Mouse (Mus musculus) MEL (cell line): ENCODE results near the gene Rab22a. TPM values are rescaled to one million over a fixed set of nuclear protein-coding genes. Genes with fewer than 3 reads are reported as not detected.

ENCODE experiments used
- DNase-seq: peaks from one replicate; pipeline ENCODE4 v3.0.0; 2011; ENCODE audit warnings: low read depth, low spot score
- H3K27ac ChIP-seq: 2 replicates; pipeline ENCODE4 v1.5.1; 2012; ENCODE audit warnings: low read depth, mild to moderate bottlenecking, control low read depth, low read length, moderate library complexity; ENCODE audit not compliant: control insufficient read depth
- H3K27me3 ChIP-seq, 2 experiments: fragments of 150-350 bp in 1 of 2; sonication (generic) in 1 of 2; 2 replicates each; pipeline ENCODE4 v1.6.1; 2012; ENCODE audit warnings: low read length in 2 of 2, mild to moderate bottlenecking in 2 of 2, improper control_type of control experiment in 1 of 2, moderate library complexity in 1 of 2; ENCODE audit not compliant: insufficient read depth in 2 of 2, control insufficient read depth in 1 of 2
- H3K36me3 ChIP-seq, 2 experiments: 2 replicates each; pipeline ENCODE4 v1.6.1; 2012 to 2014; ENCODE audit warnings: low read length in 2 of 2, improper control_type of control experiment in 1 of 2, inconsistent platforms in 1 of 2, mild to moderate bottlenecking in 1 of 2; ENCODE audit not compliant: insufficient read depth in 2 of 2, control insufficient read depth in 1 of 2
- H3K4me1 ChIP-seq, 2 experiments: fragments of 150-350 bp in 1 of 2; sonication (generic) in 1 of 2; 2 replicates each; pipeline ENCODE4 v1.6.1; 2012; ENCODE audit warnings: low read length in 2 of 2, improper control_type of control experiment in 1 of 2, mild to moderate bottlenecking in 1 of 2; ENCODE audit not compliant: insufficient read depth in 2 of 2, control insufficient read depth in 1 of 2
- H3K4me3 ChIP-seq, 2 experiments: fragments of 150-350 bp in 1 of 2; sonication (generic) in 1 of 2; 2 replicates each; pipeline ENCODE4 v1.5.1; 2012; ENCODE audit warnings: low read depth in 2 of 2, low read length in 2 of 2, mild to moderate bottlenecking in 2 of 2, moderate library complexity in 2 of 2, control low read depth in 1 of 2, improper control_type of control experiment in 1 of 2; ENCODE audit not compliant: control insufficient read depth in 1 of 2, insufficient read depth in 1 of 2
- H3K79me2 ChIP-seq: 2 replicates; pipeline ENCODE4 v1.6.1; 2012; ENCODE audit warnings: mild to moderate bottlenecking, low read length, moderate library complexity; ENCODE audit not compliant: control insufficient read depth, poor library complexity, insufficient read depth
- H3K9ac ChIP-seq: 2 replicates; pipeline ENCODE4 v1.6.1; 2012; ENCODE audit warnings: low read depth, mild to moderate bottlenecking, control low read depth, low read length, moderate library complexity; ENCODE audit not compliant: control insufficient read depth, poor library complexity, severe bottlenecking
- H3K9me3 ChIP-seq: fragments of 150-350 bp; sonication (generic); replicated peaks from 2 replicates; pipeline ENCODE4 v1.6.1; 2012; ENCODE audit warnings: mild to moderate bottlenecking, low read length, improper control_type of control experiment, moderate library complexity; ENCODE audit not compliant: insufficient read depth
- BHLHE40 ChIP-seq: IDR thresholded peaks from 2 replicates; pipeline ENCODE4 v1.6.1; 2012; ENCODE audit warnings: low read depth, mild to moderate bottlenecking, inconsistent platforms, low read length, improper control_type of control experiment, borderline replicate concordance
- E2F4 ChIP-seq: IDR thresholded peaks from 2 replicates; pipeline ENCODE4 v1.6.1; 2011; ENCODE audit warnings: low read depth, low read length, improper control_type of control experiment, borderline replicate concordance
- ETS1 ChIP-seq: IDR thresholded peaks from 2 replicates; pipeline ENCODE4 v1.6.1; 2012; ENCODE audit warnings: low read depth, mild to moderate bottlenecking, inconsistent platforms, low read length, improper control_type of control experiment, moderate library complexity
- GATA1 ChIP-seq: IDR thresholded peaks from 2 replicates; pipeline ENCODE4 v1.6.1; 2011; ENCODE audit warnings: low read depth, low read length, improper control_type of control experiment
- KAT2A ChIP-seq: conservative IDR thresholded peaks from 2 replicates; pipeline ENCODE4 v1.6.1; 2012; ENCODE audit warnings: low read depth, low read length, improper control_type of control experiment, inconsistent platforms
- MAFK ChIP-seq: IDR thresholded peaks from 2 replicates; pipeline ENCODE4 v1.6.1; 2011; ENCODE audit warnings: low read depth, mild to moderate bottlenecking, low read length, improper control_type of control experiment, borderline replicate concordance
- MAX ChIP-seq: IDR thresholded peaks from 2 replicates; pipeline ENCODE4 v1.6.1; 2011; ENCODE audit warnings: low read length, improper control_type of control experiment
- MEF2A ChIP-seq: IDR thresholded peaks from 2 replicates; pipeline ENCODE4 v1.6.1; 2014; ENCODE audit warnings: low read depth, mild to moderate bottlenecking, inconsistent platforms, low read length, improper control_type of control experiment; ENCODE audit not compliant: poor library complexity, insufficient replicate concordance, severe bottlenecking; ENCODE audit errors: extremely low read depth
- MXI1 ChIP-seq: IDR thresholded peaks from 2 replicates; pipeline ENCODE4 v1.6.1; 2011; ENCODE audit warnings: mild to moderate bottlenecking, low read depth, low read length, improper control_type of control experiment
- MYC ChIP-seq: IDR thresholded peaks from 2 replicates; pipeline ENCODE4 v1.6.1; 2011; ENCODE audit warnings: low read depth, mild to moderate bottlenecking, low read length, improper control_type of control experiment, moderate library complexity
- POLR2AphosphoS5 ChIP-seq: IDR thresholded peaks from 2 replicates; pipeline ENCODE4 v1.6.1; 2012; ENCODE audit warnings: low read depth, borderline replicate concordance, mild to moderate bottlenecking, inconsistent platforms, low read length, moderate library complexity, mixed read lengths
- RAD21 ChIP-seq: IDR thresholded peaks from 2 replicates; pipeline ENCODE4 v1.6.1; 2011; ENCODE audit warnings: mild to moderate bottlenecking, low read depth, low read length, improper control_type of control experiment
- SMC3 ChIP-seq: IDR thresholded peaks from 2 replicates; pipeline ENCODE4 v1.6.1; 2011; ENCODE audit warnings: low read depth, low read length, improper control_type of control experiment
- UBTF ChIP-seq: IDR thresholded peaks from 2 replicates; pipeline ENCODE4 v1.6.1; 2012; ENCODE audit warnings: low read depth, mild to moderate bottlenecking, inconsistent platforms, low read length, improper control_type of control experiment, moderate library complexity, borderline replicate concordance; ENCODE audit not compliant: insufficient read depth
- USF1 ChIP-seq: IDR thresholded peaks from 2 replicates; pipeline ENCODE4 v1.6.1; 2014; ENCODE audit warnings: low read depth, mild to moderate bottlenecking, inconsistent platforms, low read length, improper control_type of control experiment, moderate library complexity
- ZC3H11A ChIP-seq: IDR thresholded peaks from 2 replicates; pipeline ENCODE4 v1.6.1; 2012; ENCODE audit warnings: low read depth, mild to moderate bottlenecking, inconsistent platforms, low read length, improper control_type of control experiment
- ZMIZ1 ChIP-seq: IDR thresholded peaks from 2 replicates; pipeline ENCODE4 v1.6.1; 2012; ENCODE audit warnings: low read depth, mild to moderate bottlenecking, inconsistent platforms, low read length, improper control_type of control experiment, moderate library complexity
- polyA plus RNA-seq, 2 experiments: library from polyadenylated mRNA; stranded (reverse) in 1 of 2; unstranded in 1 of 2; fragments of >175 nt in 1 of 2; fragments of >200 nt in 1 of 2; gene quantifications; 2 replicates each; pipeline versions ENCODE4 v1.2.1 to v1.2.4; 2012; ENCODE audit warnings: low replicate concordance in 2 of 2, low read depth in 1 of 2; ENCODE audit not compliant: insufficient read length in 2 of 2, insufficient read depth in 1 of 2, missing spikeins in 1 of 2
- total RNA-seq: library from RNA; depleted of rRNA; stranded (reverse); fragments of 300-350 nt; gene quantifications from 2 replicates; pipeline ENCODE4 v1.2.3, GENCODE M21; 2012

Rab22a gene
- total and polyA plus RNA-seq, 3 experiments = 8.9 to 15.8 TPM; not detected in 1

DNA sequence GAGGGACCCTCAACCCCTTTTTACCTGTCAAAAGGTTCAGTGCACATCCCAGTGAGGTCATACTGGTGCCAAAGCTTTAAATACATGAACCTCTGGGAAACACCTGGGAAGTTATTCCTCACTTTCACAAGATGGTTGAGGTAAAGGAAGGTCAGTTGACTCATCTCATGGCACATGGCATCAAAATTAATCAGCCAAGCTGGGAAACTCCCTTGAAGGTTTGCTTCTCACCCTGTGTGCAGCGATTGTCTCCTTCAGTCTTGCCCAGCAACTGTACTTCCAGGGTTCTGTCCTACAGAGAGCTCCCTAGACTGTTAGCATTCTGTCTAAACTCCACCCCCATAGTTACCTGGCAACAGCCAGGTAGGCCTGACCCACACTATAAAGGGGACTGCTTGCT lies 20.6 kb downstream of the Rab22a start:
- TF ChIP-seq RAD21 (no peak), UBTF (no peak), GATA1 (no peak), MAFK (no peak)
- no peak for DNase-seq
- Histone ChIP-seq H3K79me2 (peaks cover 11% of the 10 kb centered on the region), H3K4me3 (no peak overlapping the region), H3K36me3 (peaks cover 0 to 4% of the 10 kb centered on the region in 2 experiments; a peak in 2 of 4 replicates), H3K27me3 (no peaks in the 10 kb centered on the region), H3K4me1 (no peaks in the 10 kb centered on the region), H3K9me3 (no peaks in the 10 kb centered on the region), H3K27ac (no peak overlapping the region), H3K9ac (no peak overlapping the region)

GRCm38 (mm10) chr2:173682773-173683172 lies 23.2 kb downstream of the Rab22a start:
- Histone ChIP-seq H3K27ac (no peak overlapping the region), H3K79me2 (peaks cover 7% of the 10 kb centered on the region), H3K4me1 (no peaks in the 10 kb centered on the region), H3K27me3 (no peaks in the 10 kb centered on the region), H3K9ac (no peak overlapping the region), H3K9me3 (no peaks in the 10 kb centered on the region), H3K4me3 (no peak overlapping the region), H3K36me3 (peaks cover 0 to 2% of the 10 kb centered on the region in 2 experiments; a peak in 2 of 4 replicates)
- no peak for DNase-seq
- TF ChIP-seq MEF2A (no peak), SMC3 (no peak), ZC3H11A (no peak), KAT2A (no peak)

DNA sequence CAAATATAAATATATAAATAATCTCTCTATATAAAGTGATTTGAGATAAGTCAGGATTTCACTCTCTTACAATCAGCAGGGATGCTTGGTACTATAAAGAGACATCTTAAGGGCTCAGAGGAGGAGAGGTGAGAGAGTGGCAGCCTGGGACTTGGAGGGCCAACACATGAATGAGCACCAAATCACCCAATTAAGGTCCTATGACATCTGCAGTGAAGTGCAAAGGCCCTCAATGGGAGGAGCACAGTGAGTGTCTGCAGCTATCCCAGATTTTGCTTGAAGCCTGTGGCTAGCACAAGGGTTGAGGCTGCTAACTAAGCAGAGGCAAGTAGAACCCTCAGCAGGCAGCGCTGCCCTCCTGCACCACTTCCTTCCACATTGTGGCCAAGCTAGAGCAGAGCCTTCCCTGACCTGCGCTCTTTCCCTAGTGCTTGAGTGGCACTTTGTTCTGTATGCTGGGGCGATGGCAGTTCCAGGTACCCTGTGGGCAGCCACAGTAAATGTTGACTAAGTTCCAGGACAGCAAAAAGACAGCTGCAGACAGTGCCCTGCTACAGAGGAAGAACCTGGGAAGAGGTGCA lies 26.3 kb downstream of the Rab22a start:
- Histone ChIP-seq H3K79me2 (0 out of 2 replicates have a peak, but pooled peaks cover 1% of the 10 kb centered on the region), H3K4me1 (no peaks in the 10 kb centered on the region), H3K27ac (no peak overlapping the region), H3K4me3 (no peak overlapping the region), H3K9ac (no peak overlapping the region), H3K36me3 (peaks cover 0 to 7% of the 10 kb centered on the region in 2 experiments; a peak in 2 of 4 replicates), H3K27me3 (no peaks in the 10 kb centered on the region), H3K9me3 (no peaks in the 10 kb centered on the region)
- TF ChIP-seq ETS1 = no peak
- TF ChIP-seq USF1 = no peak
- no peak for TF ChIP-seq MYC
- no peak for TF ChIP-seq MAX
- no peak for TF ChIP-seq POLR2AphosphoS5
- no peak for TF ChIP-seq ZMIZ1
- TF ChIP-seq BHLHE40 = no peak
- no peak for TF ChIP-seq UBTF
- TF ChIP-seq E2F4 = no peak
- no peak for TF ChIP-seq MXI1
- no peak for TF ChIP-seq MEF2A
- no peak for DNase-seq
